Mouse (Mus musculus): Measurements from ENCODE around the gene R3hdml.

DNA sequence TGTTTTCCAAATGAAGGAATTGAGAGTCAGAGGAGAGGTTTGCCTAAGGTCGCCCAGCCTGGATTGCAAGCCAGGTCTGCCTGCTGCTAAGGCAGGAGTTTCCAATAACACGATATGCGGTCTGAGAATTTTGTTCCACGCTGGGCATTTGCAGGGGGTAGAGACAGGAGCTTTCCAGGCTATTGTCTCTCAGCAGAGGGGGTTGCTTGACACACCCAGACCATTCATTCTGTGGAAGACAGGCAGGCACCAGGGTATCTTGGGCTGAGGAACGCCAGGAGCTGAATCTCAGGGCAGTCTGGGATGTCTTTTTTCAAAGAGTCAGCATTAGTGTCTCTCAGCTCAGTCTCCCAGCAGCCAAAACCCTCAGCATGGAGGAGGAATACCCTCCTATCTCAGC is 913 bp downstream of the R3hdml start:
- no peak for TF ChIP-seq CTCF (IDR thresholded peaks at IDR 0.05; ENCODE audit: borderline replicate concordance, control insufficient read depth, extremely low read depth, insufficient read depth, low read length, poor library complexity)
- no peak for TF ChIP-seq POLR2A (IDR thresholded peaks at IDR 0.05; ENCODE audit: control insufficient read depth, extremely low read depth, insufficient read depth, low read length, poor library complexity)

Data from thymus, adult 2 months (tissue).